ENCODE assay signal across 30 mouse cellular contexts in genomic region chr5:150491573-150492173, GRCm38 (mm10). TPM values are rescaled to one million over a fixed set of nuclear protein-coding genes. Genes with fewer than 3 reads are reported as not detected.
"Had no signal": no experiment of that assay in that cellular context is flagged by ENCODE, and none has a peak within 500 bp of the region (broad histone marks: within the 10 kb centered on the region; RNA-seq: fewer than 3 reads in every experiment).

No protein-coding gene starts in this region.

RNA-seq across cellular contexts. Expression of gene Zar1l, which starts 26.3 kb away (rescaled TPM):
- total RNA-seq: common myeloid progenitor, adult 5-6 weeks; gastrocnemius, adult 18-20 months; gastrocnemius, adult 2 months; gastrocnemius, adult 8-10 months; gastrocnemius, postnatal 10 days; gastrocnemius, postnatal 14 days; gastrocnemius, postnatal 25 days; gastrocnemius, postnatal 36 days; gastrocnemius, postnatal 4 days; granulocyte monocyte progenitor cell, adult 5-6 weeks; heart, adult 18-20 months; heart, adult 2 months; heart, adult 8-10 months had no signal
- polyA plus RNA-seq: embryonic facial prominence, embryonic 10.5 days; embryonic facial prominence, embryonic 11.5 days; embryonic facial prominence, embryonic 12.5 days; embryonic facial prominence, embryonic 13.5 days; embryonic facial prominence, embryonic 14.5 days; embryonic facial prominence, embryonic 15.5 days; erythroblast, embryonic 14.5 days; forebrain, embryonic 10.5 days; forebrain, embryonic 11.5 days; forebrain, embryonic 12.5 days; forebrain, embryonic 13.5 days; forebrain, embryonic 14.5 days; forebrain, embryonic 15.5 days; forebrain, embryonic 16.5 days; forebrain, postnatal 0 days; gonadal fat pad, adult 2 months; heart, adult 2 months; heart, embryonic 10.5 days had no signal
